In genomic region chr2:25080076-25080475, GRCm38 (mm10) we compare ENCODE assay signal across 20 mouse cellular contexts. TPM values are rescaled to one million over a fixed set of nuclear protein-coding genes. Genes with fewer than 3 reads are reported as not detected.
DNase-seq lines count a peak whose midpoint lies in the region; ATAC-seq and TF ChIP-seq lines count a peak whose summit lies in the region.
"Had no signal": no experiment of that assay in that cellular context is flagged by ENCODE, and none has a peak within 500 bp of the region (broad histone marks: within the 10 kb centered on the region; RNA-seq: fewer than 3 reads in every experiment).

Gene Entpd8 (plus strand): TSS chr2:25080304.

- H3K4me1 ChIP-seq in intestine, embryonic 14.5 days (replicated peaks; ENCODE audit: control insufficient read depth, insufficient read depth, low read length), result no peaks in the 10 kb centered on the region
- H3K4me1 ChIP-seq in kidney, adult 2 months (ENCODE audit: control insufficient read depth, insufficient read depth, low read length), result peaks cover 14% of the 10 kb centered on the region
- no peaks in the 10 kb centered on the region for H3K4me1 ChIP-seq in liver, embryonic 16.5 days (ENCODE audit: control insufficient read depth, low read depth, low read length)
- H3K4me1 ChIP-seq in embryonic facial prominence, embryonic 10.5 days, result no peaks in the 10 kb centered on the region
- H3K4me1 ChIP-seq in neural tube, embryonic 15.5 days, result no peaks in the 10 kb centered on the region
- no peaks in the 10 kb centered on the region for H3K4me1 ChIP-seq in hindbrain, embryonic 12.5 days
- H3K4me1 ChIP-seq: heart, embryonic 15.5 days; limb, embryonic 15.5 days; midbrain, embryonic 10.5 days; neural tube, embryonic 12.5 days had no signal

- no peaks in the 10 kb centered on the region for H3K9me3 ChIP-seq in intestine, embryonic 14.5 days (ENCODE audit: control insufficient read depth, low read length)
- no peaks in the 10 kb centered on the region for H3K9me3 ChIP-seq in liver, embryonic 16.5 days (replicated peaks; ENCODE audit: control insufficient read depth, low read length)
- no peaks in the 10 kb centered on the region for H3K9me3 ChIP-seq in embryonic facial prominence, embryonic 10.5 days
- no peaks in the 10 kb centered on the region for H3K9me3 ChIP-seq in neural tube, embryonic 15.5 days (replicated peaks)
- no peaks in the 10 kb centered on the region for H3K9me3 ChIP-seq in hindbrain, embryonic 12.5 days (replicated peaks)
- H3K9me3 ChIP-seq: heart, embryonic 15.5 days; limb, embryonic 15.5 days; midbrain, embryonic 10.5 days; neural tube, embryonic 12.5 days had no signal

- WGBS in intestine, embryonic 14.5 days, result 50% methylated on average over 5 of the region's 5 CpGs
- WGBS in kidney, adult 2 months, result 45% methylated on average over 5 of the region's 5 CpGs
- 40% methylated on average over 5 of the region's 5 CpGs for WGBS in liver, embryonic 16.5 days (ENCODE audit: insufficient replicate concordance)
- WGBS in embryonic facial prominence, embryonic 10.5 days, result 62% methylated on average over 5 of the region's 5 CpGs
- WGBS in neural tube, embryonic 15.5 days, result 68% methylated on average over 5 of the region's 5 CpGs
- 67% methylated on average over 5 of the region's 5 CpGs for WGBS in hindbrain, embryonic 12.5 days

- H3K27me3 ChIP-seq in intestine, embryonic 14.5 days (replicated peaks; ENCODE audit: control insufficient read depth, insufficient read depth, low read length), result no peaks in the 10 kb centered on the region
- H3K27me3 ChIP-seq in kidney, adult 2 months (replicated peaks; ENCODE audit: control insufficient read depth, insufficient read depth, low read length), result no peaks in the 10 kb centered on the region
- H3K27me3 ChIP-seq in liver, embryonic 16.5 days (ENCODE audit: control insufficient read depth, insufficient read depth, low read depth, low read length), result no peaks in the 10 kb centered on the region
- no peaks in the 10 kb centered on the region for H3K27me3 ChIP-seq in embryonic facial prominence, embryonic 10.5 days (replicated peaks; ENCODE audit: low read depth, poor library complexity, severe bottlenecking)
- H3K27me3 ChIP-seq in neural tube, embryonic 15.5 days (replicated peaks), result no peaks in the 10 kb centered on the region
- H3K27me3 ChIP-seq in hindbrain, embryonic 12.5 days, result no peaks in the 10 kb centered on the region
- H3K27me3 ChIP-seq: limb, embryonic 15.5 days; neural tube, embryonic 12.5 days had no signal

- no peak for TF ChIP-seq CTCF in kidney, adult 2 months (conservative IDR thresholded peaks at IDR 0.05; ENCODE audit: insufficient read depth, insufficient read length, low read depth, low read length)

- no peak within 1 kb of the TSS for H3K27ac ChIP-seq in intestine, embryonic 14.5 days (ENCODE audit: low read depth)
- H3K27ac ChIP-seq in kidney, adult 2 months (ENCODE audit: insufficient read depth, low read depth, low read length), result peak within 1 kb of the TSS; percentile 94
- H3K27ac ChIP-seq in liver, embryonic 16.5 days (ENCODE audit: low read length), result no peak within 1 kb of the TSS; the same call in 1 of the 2 replicates
- H3K27ac ChIP-seq in embryonic facial prominence, embryonic 10.5 days (replicated peaks), result no peak within 1 kb of the TSS
- no peak within 1 kb of the TSS for H3K27ac ChIP-seq in neural tube, embryonic 15.5 days (replicated peaks)
- no peak within 1 kb of the TSS for H3K27ac ChIP-seq in hindbrain, embryonic 12.5 days
- H3K27ac ChIP-seq: heart, embryonic 15.5 days; limb, embryonic 15.5 days; midbrain, embryonic 10.5 days; neural tube, embryonic 12.5 days had no signal

- H3K9ac ChIP-seq in intestine, embryonic 14.5 days (ENCODE audit: low read length), result no peak within 1 kb of the TSS
- no peak within 1 kb of the TSS for H3K9ac ChIP-seq in liver, embryonic 16.5 days (ENCODE audit: low read depth, low read length)
- no peak within 1 kb of the TSS for H3K9ac ChIP-seq in neural tube, embryonic 15.5 days (replicated peaks)
- no peak within 1 kb of the TSS for H3K9ac ChIP-seq in hindbrain, embryonic 12.5 days
- H3K9ac ChIP-seq: heart, embryonic 15.5 days; limb, embryonic 15.5 days; neural tube, embryonic 12.5 days had no signal

- peak; percentile 51 for TF ChIP-seq POLR2A in kidney, adult 2 months (IDR thresholded peaks at IDR 0.05; ENCODE audit: low read depth, low read length)

- H3K36me3 ChIP-seq in intestine, embryonic 14.5 days (ENCODE audit: control insufficient read depth, insufficient read depth, low read length), result no peaks in the 10 kb centered on the region
- H3K36me3 ChIP-seq in kidney, adult 2 months (ENCODE audit: control insufficient read depth, insufficient read depth, low read length), result no peaks in the 10 kb centered on the region
- no peaks in the 10 kb centered on the region for H3K36me3 ChIP-seq in liver, embryonic 16.5 days (ENCODE audit: control insufficient read depth, insufficient read depth)
- H3K36me3 ChIP-seq in embryonic facial prominence, embryonic 10.5 days (replicated peaks), result no peaks in the 10 kb centered on the region
- no peaks in the 10 kb centered on the region for H3K36me3 ChIP-seq in neural tube, embryonic 15.5 days
- no peaks in the 10 kb centered on the region for H3K36me3 ChIP-seq in hindbrain, embryonic 12.5 days
- H3K36me3 ChIP-seq: heart, embryonic 15.5 days; limb, embryonic 15.5 days; midbrain, embryonic 10.5 days; neural tube, embryonic 12.5 days had no signal

- DNase-seq in intestine, embryonic 14.5 days (ENCODE audit: low spot score), result no peak
- DNase-seq in kidney, adult 2 months, result peak; percentile 93
- DNase-seq in kidney, postnatal 25 days, result peak; percentile 74 to 91
- DNase-seq in embryonic facial prominence, embryonic 10.5 days (ENCODE audit: low spot score), result no peak
- DNase-seq in cerebellum, adult 18-20 months, result no peak
- DNase-seq: adrenal gland, adult 2 months; cerebellum, adult 11 months; heart, adult 11 months; right cerebral cortex, postnatal 25 days; thymus, adult 18-20 months had no signal

- H3K4me2 ChIP-seq in intestine, embryonic 14.5 days (ENCODE audit: low read length), result 0 out of 2 replicates have a peak within 1 kb of the TSS, but pooled peaks have one; percentile 4
- peak within 1 kb of the TSS; percentile 26 for H3K4me2 ChIP-seq in liver, embryonic 16.5 days (ENCODE audit: low read depth, low read length)
- H3K4me2 ChIP-seq in neural tube, embryonic 15.5 days, result no peak within 1 kb of the TSS
- H3K4me2 ChIP-seq in hindbrain, embryonic 12.5 days (replicated peaks), result no peak within 1 kb of the TSS
- H3K4me2 ChIP-seq: heart, embryonic 15.5 days; limb, embryonic 15.5 days; neural tube, embryonic 12.5 days had no signal

- ATAC-seq in intestine, embryonic 14.5 days (replicated peaks; ENCODE audit: low FRiP score, low TSS enrichment, low read depth), result peak; percentile 58
- ATAC-seq in liver, embryonic 16.5 days (ENCODE audit: low read depth), result peak; percentile 73
- ATAC-seq in neural tube, embryonic 15.5 days (ENCODE audit: low FRiP score), result no peak
- ATAC-seq in hindbrain, embryonic 12.5 days (ENCODE audit: low FRiP score), result no peak
- ATAC-seq: forebrain, embryonic 16.5 days had no signal

- no peak within 1 kb of the TSS for H3K4me3 ChIP-seq in intestine, embryonic 14.5 days (ENCODE audit: low read depth, low read length)
- H3K4me3 ChIP-seq in kidney, adult 2 months (ENCODE audit: insufficient read depth, low read depth, low read length), result peak within 1 kb of the TSS; percentile 45
- H3K4me3 ChIP-seq in liver, embryonic 16.5 days (ENCODE audit: low read depth, low read length), result peak within 1 kb of the TSS; percentile 9
- no peak within 1 kb of the TSS for H3K4me3 ChIP-seq in embryonic facial prominence, embryonic 10.5 days
- no peak within 1 kb of the TSS for H3K4me3 ChIP-seq in neural tube, embryonic 15.5 days (replicated peaks)
- H3K4me3 ChIP-seq in hindbrain, embryonic 12.5 days, result no peak within 1 kb of the TSS
- H3K4me3 ChIP-seq: heart, embryonic 15.5 days; limb, embryonic 15.5 days; midbrain, embryonic 10.5 days; neural tube, embryonic 12.5 days had no signal

RNA-seq across cellular contexts. Expression of gene Entpd8, which starts in this region (rescaled TPM):
- polyA plus RNA-seq in intestine, embryonic 14.5 days (2014; fragmentation: Nextera tagmentation; extraction: Ambion mirVana), result 6.0 and 7.3 TPM in 2 replicates
- 23.7 and 29.2 TPM in 2 replicates for polyA plus RNA-seq in kidney, adult 2 months (2012; rRNA removed)
- 5.3 and 8.0 TPM in 2 replicates for polyA plus RNA-seq in liver, embryonic 16.5 days (2015; fragmentation: Nextera tagmentation; extraction: Ambion mirVana)
- polyA plus RNA-seq in embryonic facial prominence, embryonic 10.5 days (2016; fragmentation: Nextera tagmentation; extraction: Ambion mirVana), result not detected in 2 replicates
- polyA plus RNA-seq in neural tube, embryonic 15.5 days (2015; fragmentation: Nextera tagmentation; extraction: Ambion mirVana), result 0.43 TPM in 1 of 2 replicates, not detected in the other
- not detected in 2 replicates for polyA plus RNA-seq in hindbrain, embryonic 12.5 days (2016; fragmentation: Nextera tagmentation; extraction: Ambion mirVana)
- polyA plus RNA-seq: embryonic facial prominence, embryonic 11.5 days; forebrain, embryonic 16.5 days; heart, embryonic 15.5 days; hindbrain, embryonic 11.5 days; limb, embryonic 15.5 days; midbrain, embryonic 10.5 days; neural tube, embryonic 12.5 days had no signal

Comparison
In these comparisons a context has a peak if more than half of its experiments do, and no peak if none do; other contexts are left out.
1. ATAC-seq: peak in intestine, embryonic 14.5 days (single experiment) and liver, embryonic 16.5 days (single experiment); none in neural tube, embryonic 15.5 days (single experiment) and hindbrain, embryonic 12.5 days (single experiment).
2. DNase-seq: peak in kidney, adult 2 months (single experiment) and kidney, postnatal 25 days (2 of 2); none in intestine, embryonic 14.5 days (single experiment), embryonic facial prominence, embryonic 10.5 days (single experiment) and cerebellum, adult 18-20 months (0 of 2).
3. H3K4me2 ChIP-seq: peak in intestine, embryonic 14.5 days (single experiment) and liver, embryonic 16.5 days (single experiment); none in neural tube, embryonic 15.5 days (single experiment) and hindbrain, embryonic 12.5 days (single experiment).
4. H3K4me3 ChIP-seq: peak in kidney, adult 2 months (single experiment) and liver, embryonic 16.5 days (single experiment); none in intestine, embryonic 14.5 days (single experiment), embryonic facial prominence, embryonic 10.5 days (single experiment), neural tube, embryonic 15.5 days (single experiment) and hindbrain, embryonic 12.5 days (single experiment).